Mouse (Mus musculus): Measurements from ENCODE around the gene Nr1d1. TPM values are rescaled to one million over a fixed set of nuclear protein-coding genes. Genes with fewer than 3 reads are reported as not detected.
A peak's percentile ranks its signal among the peaks of the same experiment; 100 is the strongest.

Gene Nr1d1
- total RNA-seq, 2 experiments from 2014 or later = 0.87 to 3.5 TPM

GRCm38 (mm10) chr11:98753264-98753663, 21.9 kb downstream of the Nr1d1 start:
- ATAC-seq (replicated peaks; ENCODE audit: poor library complexity) = no peak

- no peak for ATAC-seq (replicated peaks; ENCODE audit: poor library complexity)
Observed at GRCm38 (mm10) chr11:98752562-98753140, 22.5 kb downstream of the Nr1d1 start.

- 0 out of 2 replicates have a peak, but pooled peaks have one; percentile 1 for ATAC-seq (replicated peaks; ENCODE audit: poor library complexity)
Observed at GRCm38 (mm10) chr11:98751221-98751782, 23.8 kb downstream of the Nr1d1 start.

GRCm38 (mm10) chr11:98750351-98751201, 24.6 kb downstream of the Nr1d1 start:
- peak; percentile 30 for ATAC-seq (replicated peaks; ENCODE audit: poor library complexity)

- no peak for ATAC-seq (replicated peaks; ENCODE audit: poor library complexity)
Observed at GRCm38 (mm10) chr11:98749716-98750115, 25.4 kb downstream of the Nr1d1 start.

GRCm38 (mm10) chr11:98748506-98749416, 26.4 kb downstream of the Nr1d1 start:
- no peak for ATAC-seq (replicated peaks; ENCODE audit: poor library complexity)

DNA sequence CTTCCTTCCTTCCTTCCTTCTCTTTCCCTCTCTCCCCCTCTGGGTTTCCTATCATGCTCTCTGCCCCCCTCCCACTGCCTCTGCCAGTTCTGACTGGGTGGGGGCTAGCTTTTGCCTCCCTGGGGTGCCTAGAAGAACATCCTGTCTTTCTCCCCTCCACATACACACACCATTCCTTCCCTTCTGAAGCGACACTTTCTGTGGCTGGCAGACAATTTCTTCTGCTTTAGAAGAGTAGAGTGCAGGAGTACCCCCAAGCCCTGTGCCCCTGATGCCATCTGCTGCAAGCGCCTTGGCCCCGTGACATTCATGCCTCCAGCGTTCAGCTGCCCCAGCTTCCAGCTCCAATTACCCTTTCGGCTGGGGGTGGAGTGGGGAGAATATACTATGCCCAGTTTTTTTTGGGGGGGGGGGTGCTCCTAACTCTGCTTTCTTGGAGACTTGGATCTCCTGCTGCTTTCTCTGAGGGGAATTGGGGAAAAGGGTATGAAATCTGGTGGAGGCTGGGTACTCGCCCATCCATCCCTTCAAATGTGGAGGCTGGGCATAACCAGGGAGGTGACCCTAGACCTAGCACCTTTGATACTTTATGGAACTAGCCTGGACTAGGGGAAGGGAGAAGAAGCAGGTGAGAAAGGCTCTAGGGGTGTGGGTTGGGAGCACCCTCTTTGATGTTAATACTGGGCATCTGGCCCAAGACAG, 27.2 kb downstream of the Nr1d1 start:
- ATAC-seq (replicated peaks; ENCODE audit: poor library complexity) = no peak

- peak; percentile 49 for ATAC-seq (replicated peaks; ENCODE audit: poor library complexity)
Observed at GRCm38 (mm10) chr11:98746855-98747693, 28.1 kb downstream of the Nr1d1 start.

GRCm38 (mm10) chr11:98745932-98746853, 28.9 kb downstream of the Nr1d1 start:
- ATAC-seq (replicated peaks; ENCODE audit: poor library complexity) = no peak

DNA sequence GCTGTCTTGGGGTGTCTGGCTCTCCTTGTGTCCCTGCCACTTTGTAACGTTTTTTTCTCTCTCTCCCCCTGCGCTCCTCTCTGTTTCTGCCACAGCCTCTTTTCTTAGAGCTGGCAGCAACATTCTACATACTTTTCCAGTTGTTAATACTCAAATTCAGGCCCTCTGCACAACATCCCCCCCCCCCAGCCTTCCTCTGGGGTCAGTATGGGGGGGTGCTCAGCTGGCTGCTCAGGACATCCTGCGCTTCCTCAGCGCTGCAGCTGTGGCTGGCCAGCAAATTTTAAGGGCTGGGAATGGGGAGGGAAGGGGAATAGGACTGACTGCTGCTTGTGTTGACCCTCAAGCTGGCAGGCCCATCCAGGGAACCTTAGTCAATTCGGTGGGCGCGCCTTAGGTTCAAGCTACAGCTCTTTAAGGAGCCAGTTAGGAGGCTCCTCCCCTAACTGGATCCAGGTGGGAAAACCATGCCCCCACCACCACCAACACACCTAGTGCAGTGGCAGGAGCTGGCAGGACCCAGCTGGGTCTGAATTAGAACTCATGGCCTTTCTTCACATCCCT, 30.6 kb downstream of the Nr1d1 start:
- ATAC-seq (replicated peaks; ENCODE audit: poor library complexity) = no peak

DNA sequence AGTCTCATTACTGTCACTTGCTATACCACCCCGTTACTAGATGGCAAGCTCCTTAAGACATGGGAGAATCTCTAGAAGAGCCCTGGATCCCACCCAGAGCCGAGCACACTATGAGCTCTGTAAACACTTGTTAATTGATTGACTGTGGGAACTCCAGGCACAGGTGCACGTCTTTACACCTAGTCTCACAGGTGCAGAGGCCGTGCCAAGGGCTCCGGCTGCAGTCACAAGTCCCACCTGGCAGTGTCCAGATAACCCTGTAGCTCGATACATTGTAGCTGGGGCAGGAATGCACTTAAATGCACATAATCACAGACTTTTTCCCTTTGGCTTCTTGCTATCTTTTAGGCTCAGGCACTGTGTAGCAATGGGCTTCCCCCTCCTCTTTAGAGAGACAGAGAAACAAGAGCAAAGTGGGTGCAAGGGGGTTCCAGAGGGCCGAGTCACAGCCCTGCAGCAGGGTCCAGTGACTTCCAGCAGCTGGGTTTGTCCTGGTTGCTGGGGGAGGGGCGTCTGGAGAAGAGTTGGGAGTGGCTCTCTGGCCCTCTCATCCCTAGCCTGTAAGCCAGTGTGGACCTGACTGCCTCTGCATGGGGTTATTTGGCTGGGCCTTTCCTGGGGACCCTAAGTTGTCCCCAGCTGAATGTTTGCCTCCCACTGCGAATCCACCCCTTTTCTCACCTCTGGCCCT, 31.3 kb downstream of the Nr1d1 start:
- no peak for ATAC-seq (replicated peaks; ENCODE audit: poor library complexity)

GRCm38 (mm10) chr11:98742397-98743291, 32.5 kb downstream of the Nr1d1 start:
- 0 out of 2 replicates have a peak, but pooled peaks have one; percentile 5 for ATAC-seq (replicated peaks; ENCODE audit: poor library complexity)

DNA sequence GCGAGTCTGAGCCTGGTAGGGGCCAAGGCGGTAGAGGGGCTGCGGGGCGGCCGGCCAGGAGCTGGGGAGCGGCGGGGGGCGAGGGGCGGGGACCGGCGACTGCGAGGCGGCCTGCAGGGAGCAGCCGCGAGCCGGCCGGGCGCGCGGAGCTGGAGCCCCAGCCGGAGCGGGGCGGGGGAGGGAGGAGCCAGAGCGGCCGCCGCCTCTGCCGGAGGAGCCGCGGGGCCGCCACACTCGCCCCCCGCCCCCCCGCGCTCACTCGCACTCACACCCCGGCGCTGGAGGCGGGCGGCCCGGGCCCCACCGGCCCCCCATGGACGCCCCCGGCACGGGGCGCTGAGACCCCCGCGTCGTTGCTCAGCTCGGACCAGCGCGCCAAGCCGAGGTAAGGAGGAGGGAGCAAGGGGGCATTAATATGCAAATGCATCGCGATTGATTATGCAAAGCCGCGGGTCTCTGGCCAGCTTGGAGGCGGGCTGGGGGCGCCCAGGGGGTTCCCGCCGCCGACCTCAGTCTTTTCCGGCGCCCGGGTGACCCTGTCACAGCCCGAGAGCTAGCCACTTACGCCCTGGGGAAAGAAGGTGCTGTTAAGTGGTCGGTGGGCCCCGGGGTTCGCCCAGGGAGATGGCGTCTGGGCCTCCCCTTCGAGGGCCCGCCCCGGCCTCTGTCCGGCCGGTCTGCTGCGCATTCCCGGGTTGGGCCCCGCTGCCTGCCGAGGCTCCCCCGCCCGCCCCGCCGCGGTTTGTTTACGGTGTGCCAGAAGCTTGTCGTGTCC, 33.3 kb downstream of the Nr1d1 start:
- peak; percentile 47 for ATAC-seq (replicated peaks; ENCODE audit: poor library complexity)

DNA sequence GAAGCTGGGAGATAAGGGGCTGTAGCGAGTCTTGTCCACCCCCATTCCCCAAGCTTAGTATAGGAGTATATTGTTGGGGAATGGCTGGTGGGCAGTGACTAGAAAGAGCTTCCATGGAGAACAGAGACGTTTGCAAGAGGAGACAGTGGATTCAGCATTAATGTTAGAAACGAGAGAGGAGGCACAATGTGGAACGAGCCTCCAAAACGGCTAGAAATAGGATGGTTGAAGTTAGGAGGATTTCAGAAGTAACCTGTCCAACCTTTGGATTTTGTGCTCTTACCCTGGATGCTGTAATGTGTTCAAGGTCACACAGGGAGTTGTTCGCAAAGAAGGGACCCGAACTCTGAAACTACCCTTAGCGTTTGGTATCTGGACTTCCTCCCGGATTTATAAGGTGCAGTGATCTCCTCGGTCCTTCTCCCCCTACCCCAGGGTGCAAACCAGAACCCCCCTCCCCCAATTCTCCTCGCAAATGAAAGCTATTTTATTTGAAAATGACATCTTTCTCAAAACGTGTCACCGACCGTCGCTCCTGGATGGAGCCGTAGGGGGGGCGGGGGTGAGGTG, 34.0 kb downstream of the Nr1d1 start:
- ATAC-seq (replicated peaks; ENCODE audit: poor library complexity) = peak; percentile 2; the same call in 1 of the 2 replicates

DNA sequence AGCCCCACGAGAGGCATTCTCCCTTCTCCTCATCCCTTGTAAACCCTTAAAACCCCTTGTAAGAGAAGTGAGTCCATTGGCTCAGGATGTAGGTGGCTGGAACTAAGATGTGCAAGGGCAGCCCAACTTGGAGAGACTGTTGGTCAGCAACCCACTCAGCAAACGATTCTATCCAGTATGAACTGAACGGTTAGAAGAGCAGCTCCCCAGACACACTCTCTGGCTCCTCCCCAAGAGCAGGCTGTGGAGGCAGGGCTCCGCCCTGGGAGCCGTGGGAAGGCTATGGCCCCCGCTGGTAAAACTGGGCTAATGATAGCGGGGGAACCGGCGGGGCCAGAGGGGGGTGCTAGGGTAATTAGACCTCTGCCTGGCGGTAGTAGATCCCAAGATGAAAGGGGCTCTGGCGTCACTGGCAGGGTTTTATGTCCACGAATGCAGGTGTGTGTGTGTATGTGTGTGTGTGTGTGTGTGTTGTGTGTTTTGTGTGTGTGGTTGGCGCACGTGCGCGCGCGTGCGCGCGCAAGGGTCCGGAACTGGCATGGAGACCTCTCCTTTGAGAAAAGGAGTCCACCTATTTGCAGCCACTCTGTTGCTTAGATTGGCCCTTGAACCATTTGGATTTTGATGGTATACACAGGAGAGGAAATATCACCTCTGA, 34.6 kb downstream of the Nr1d1 start, which contains the start of gene Thra:
Gene Thra, plus strand, starts transcription at position 246 of the 658 bp plus-strand sequence.
- ATAC-seq (replicated peaks; ENCODE audit: poor library complexity) = peak; percentile 71
